Mouse (Mus musculus) liver, adult 2 months (tissue): ENCODE results near the gene Tmem132d. TPM values are rescaled to one million over a fixed set of nuclear protein-coding genes. Genes with fewer than 3 reads are reported as not detected.

Experiments
- DNase-seq: peaks from one replicate; pipeline ENCODE4 v3.0.0-alpha.2; 2011; ENCODE audit warnings: low read depth, low spot score; ENCODE audit errors: extremely low read depth
- H3K27ac ChIP-seq: fragments of 200-500 bp; replicated peaks from 2 replicates; pipeline ENCODE4 v1.5.1; 2012; ENCODE audit warnings: low read depth, mild to moderate bottlenecking, control low read depth, inconsistent platforms, low read length; ENCODE audit not compliant: insufficient read depth
- H3K27me3 ChIP-seq: fragments of 200-500 bp; 2 replicates; pipeline ENCODE4 v1.6.1; 2012; ENCODE audit warnings: mild to moderate bottlenecking, moderate library complexity, low read length, inconsistent platforms; ENCODE audit not compliant: control insufficient read depth, insufficient read depth
- H3K36me3 ChIP-seq: fragments of 200-500 bp; 2 replicates; pipeline ENCODE4 v1.6.1; 2012; ENCODE audit warnings: low read length, inconsistent platforms; ENCODE audit not compliant: control insufficient read depth, insufficient read depth
- H3K4me1 ChIP-seq: fragments of 200-500 bp; 2 replicates; pipeline ENCODE4 v1.6.1; 2011; ENCODE audit warnings: low read length; ENCODE audit not compliant: control insufficient read depth, insufficient read depth
- H3K4me3 ChIP-seq: fragments of 200-500 bp; 2 replicates; pipeline ENCODE4 v1.5.1; 2011; ENCODE audit warnings: low read depth, mild to moderate bottlenecking, control low read depth, low read length, moderate library complexity; ENCODE audit not compliant: insufficient read depth
- H3K79me2 ChIP-seq: fragments of 200-500 bp; 2 replicates; pipeline ENCODE4 v1.6.1; 2012; ENCODE audit warnings: inconsistent platforms, mild to moderate bottlenecking, low read length, moderate library complexity; ENCODE audit not compliant: control insufficient read depth, insufficient read depth
- H3K9ac ChIP-seq: fragments of 200-500 bp; 2 replicates; pipeline ENCODE4 v1.6.1; 2012; ENCODE audit warnings: low read depth, mild to moderate bottlenecking, control low read depth, inconsistent platforms, low read length
- CTCF ChIP-seq: fragments of 200-500 bp; IDR thresholded peaks from 2 replicates; pipeline ENCODE4 v1.5.1; 2011; ENCODE audit warnings: low read depth, low read length, control low read depth
- POLR2A ChIP-seq: fragments of 200-500 bp; IDR thresholded peaks from 2 replicates; pipeline ENCODE4 v1.6.1; 2011; ENCODE audit warnings: low read length, control low read depth; ENCODE audit not compliant: insufficient read depth; ENCODE audit errors: extremely low read depth
- WGBS: fragments of 180-500 bp; shearing (Covaris S2); methylation state at CpG from one replicate; pipeline ENCODE4 v1.1.7; 2018; 5-methylcytosine and 5-hydroxymethylcytosine counted together
- polyA plus RNA-seq: library from polyadenylated mRNA; depleted of rRNA; stranded (reverse); fragments of >200 nt; gene quantifications from 2 replicates; pipeline ENCODE4 v1.2.3, GENCODE M21; 2012
- total RNA-seq: library from RNA; depleted of rRNA; stranded (reverse); fragments of >200 nt; gene quantifications from 2 replicates; pipeline ENCODE4 v1.2.3, GENCODE M21; 2014

The Tmem132d gene
- total and polyA plus RNA-seq, 2 experiments = not detected

- Histone ChIP-seq H3K27me3 (no peaks in the 10 kb centered on the region), H3K9ac (no peak overlapping the region), H3K27ac (no peak overlapping the region), H3K79me2 (no peaks in the 10 kb centered on the region), H3K4me3 (no peak overlapping the region), H3K4me1 (no peaks in the 10 kb centered on the region), H3K36me3 (no peaks in the 10 kb centered on the region)
- WGBS = 63% methylated on average over 5 of the region's 5 CpGs
- no peak for DNase-seq
- TF ChIP-seq CTCF (no peak), POLR2A (no peak)
These were observed 332.5 kb downstream of the Tmem132d start for GRCm38 (mm10) chr5:128100331-128100730.

DNA sequence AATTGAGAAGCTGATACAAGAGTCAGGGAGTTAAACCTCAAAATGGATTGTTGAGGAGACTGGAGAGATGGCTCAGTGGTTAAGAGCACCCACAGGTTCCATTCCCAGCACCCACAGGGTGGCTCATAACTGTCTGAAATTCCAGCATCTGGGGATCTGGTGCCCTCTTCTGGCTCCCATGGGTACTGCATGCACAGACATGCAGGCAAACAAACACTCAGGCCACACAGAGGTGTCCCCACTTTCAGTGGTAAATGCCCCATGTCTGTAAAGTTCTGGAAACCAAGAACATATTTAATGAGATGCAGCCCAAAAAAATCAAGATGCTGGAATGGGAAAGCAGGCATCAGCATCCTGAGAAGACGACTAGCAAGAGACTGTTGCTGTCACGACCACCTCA, 333.4 kb downstream of the Tmem132d start:
- Histone ChIP-seq H3K36me3 (no peaks in the 10 kb centered on the region), H3K4me3 (no peak overlapping the region), H3K27ac (no peak overlapping the region), H3K9ac (no peak overlapping the region), H3K79me2 (no peaks in the 10 kb centered on the region), H3K4me1 (no peaks in the 10 kb centered on the region), H3K27me3 (no peaks in the 10 kb centered on the region)
- TF ChIP-seq POLR2A = no peak
- TF ChIP-seq CTCF = peak; percentile 47
- DNase-seq = no peak
- 83% methylated on average over 2 of the region's 2 CpGs for WGBS

DNA sequence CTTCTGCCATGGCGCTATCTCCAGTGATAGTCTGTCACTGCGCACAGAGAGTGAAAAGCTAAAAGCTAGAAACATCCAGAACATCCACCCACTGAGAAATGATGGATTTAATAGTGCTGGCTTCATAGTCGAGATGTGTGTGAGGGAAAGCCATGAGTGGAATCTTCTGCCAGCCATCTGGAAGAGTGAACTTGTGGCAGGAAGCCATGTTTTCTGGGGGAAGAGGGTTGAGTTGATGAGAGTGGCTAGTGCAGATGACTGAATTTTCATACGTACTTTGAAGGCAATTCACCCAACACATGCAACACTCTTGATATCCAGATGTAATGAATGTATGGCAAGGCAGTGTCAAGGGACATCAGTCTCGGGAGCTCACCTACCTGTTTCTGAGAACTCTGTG, 342.3 kb downstream of the Tmem132d start:
- Histone ChIP-seq H3K27ac (no peak overlapping the region), H3K27me3 (no peaks in the 10 kb centered on the region), H3K4me3 (no peak overlapping the region), H3K4me1 (no peaks in the 10 kb centered on the region), H3K36me3 (no peaks in the 10 kb centered on the region), H3K9ac (no peak overlapping the region), H3K79me2 (no peaks in the 10 kb centered on the region)
- WGBS = 78% methylated on average over 5 of the region's 5 CpGs
- no peak for DNase-seq
- TF ChIP-seq POLR2A = no peak
- no peak for TF ChIP-seq CTCF

GRCm38 (mm10) chr5:128075456-128075855, 357.4 kb downstream of the Tmem132d start:
- Histone ChIP-seq H3K36me3 (no peaks in the 10 kb centered on the region), H3K4me3 (no peak overlapping the region), H3K27ac (no peak overlapping the region), H3K9ac (no peak overlapping the region), H3K79me2 (no peaks in the 10 kb centered on the region), H3K4me1 (no peaks in the 10 kb centered on the region), H3K27me3 (no peaks in the 10 kb centered on the region)
- no peak for DNase-seq
- WGBS = 68% methylated on average over 5 of the region's 5 CpGs
- TF ChIP-seq CTCF (no peak), POLR2A (no peak)

DNA sequence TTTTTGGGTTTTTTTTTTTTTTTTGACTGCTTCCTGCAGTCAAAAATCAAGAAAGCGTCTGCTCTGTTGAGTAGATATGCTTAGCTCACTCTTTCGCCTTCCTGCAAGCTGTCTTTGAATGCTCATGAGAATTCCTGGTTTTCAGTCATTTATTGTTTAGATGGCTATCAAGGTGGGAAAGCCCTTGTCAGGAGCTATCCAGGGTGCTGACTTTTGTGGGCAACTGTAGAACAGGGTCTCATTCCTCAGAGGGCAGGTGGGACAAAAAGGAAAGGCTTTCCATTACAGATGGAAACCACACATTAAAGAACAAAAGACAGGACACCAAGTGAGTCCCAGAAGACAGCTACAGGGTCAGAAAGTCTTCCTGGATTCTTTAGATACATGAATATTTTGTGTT, 360.3 kb downstream of the Tmem132d start:
- no peak for TF ChIP-seq CTCF
- no peak for TF ChIP-seq POLR2A
- H3K9ac ChIP-seq = no peak overlapping the region
- H3K27ac ChIP-seq = no peak overlapping the region
- H3K27me3 ChIP-seq = no peaks in the 10 kb centered on the region
- H3K4me3 ChIP-seq = no peak overlapping the region
- no peaks in the 10 kb centered on the region for H3K79me2 ChIP-seq
- H3K36me3 ChIP-seq = no peaks in the 10 kb centered on the region
- no peaks in the 10 kb centered on the region for H3K4me1 ChIP-seq
- no peak for DNase-seq
- WGBS = 81% methylated on average over 2 of the region's 2 CpGs

GRCm38 (mm10) chr5:128041781-128042180, 391.1 kb downstream of the Tmem132d start:
- Histone ChIP-seq H3K4me3 (no peak overlapping the region), H3K79me2 (no peaks in the 10 kb centered on the region), H3K9ac (no peak overlapping the region), H3K27me3 (no peaks in the 10 kb centered on the region), H3K27ac (no peak overlapping the region), H3K36me3 (no peaks in the 10 kb centered on the region), H3K4me1 (no peaks in the 10 kb centered on the region)
- 77% methylated on average over 9 of the region's 9 CpGs for WGBS
- TF ChIP-seq CTCF (no peak), POLR2A (no peak)
- DNase-seq = no peak
